ENCODE assay signal across 17 mouse cellular contexts in the genomic region with DNA sequence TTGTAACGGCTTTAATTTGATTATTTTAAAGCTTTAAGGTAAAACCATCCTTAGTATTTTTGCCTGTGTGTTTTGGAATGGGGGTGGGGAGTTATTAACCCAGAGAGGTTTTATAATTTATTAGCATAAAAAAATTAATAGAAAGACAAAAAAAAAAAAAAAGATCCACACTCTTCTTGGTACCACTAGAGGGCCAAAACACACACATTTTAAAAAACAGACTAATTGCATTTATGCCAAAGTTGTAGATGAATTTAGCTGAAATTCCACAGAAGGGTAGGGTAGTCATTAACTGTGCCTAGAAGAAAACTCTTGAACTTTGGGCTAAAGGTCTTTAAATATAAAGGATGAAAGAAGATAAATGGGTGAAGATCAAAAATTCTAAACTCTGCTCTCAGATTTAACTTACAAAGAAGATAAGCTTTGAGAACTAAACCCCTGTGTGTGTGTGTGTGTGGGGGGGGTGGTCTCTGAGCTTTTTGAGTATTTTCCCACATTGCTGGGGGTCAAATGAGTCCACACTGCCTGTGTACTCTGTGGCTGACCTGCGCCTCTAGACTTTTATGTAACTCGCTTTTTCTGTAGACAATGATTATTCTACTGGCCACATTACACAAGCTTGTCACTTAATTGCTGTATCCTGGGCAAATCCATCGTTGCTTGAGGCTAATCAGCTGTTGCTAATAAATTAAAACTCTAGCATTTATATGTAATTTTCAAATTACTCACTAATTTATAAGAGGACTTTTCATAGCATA. TPM values are rescaled to one million over a fixed set of nuclear protein-coding genes. Genes with fewer than 3 reads are reported as not detected.
A peak's percentile ranks its signal among the peaks of the same experiment; 100 is the strongest.
DNase-seq lines count a peak whose midpoint lies in the region; ATAC-seq and TF ChIP-seq lines count a peak whose summit lies in the region.
"Had no signal": no experiment of that assay in that cellular context is flagged by ENCODE, and none has a peak within 500 bp of the region (broad histone marks: within the 10 kb centered on the region; RNA-seq: fewer than 3 reads in every experiment).

No protein-coding gene starts in this region.

- no peak overlapping the region for H3K4me3 ChIP-seq in hindbrain, postnatal 0 days (ENCODE audit: low read length)
- no peak overlapping the region for H3K4me3 ChIP-seq in hindbrain, embryonic 14.5 days (replicated peaks; ENCODE audit: low read length)
- no peak overlapping the region for H3K4me3 ChIP-seq in left cerebral cortex, adult 2 months
- H3K4me3 ChIP-seq: embryonic facial prominence, embryonic 12.5 days; limb, embryonic 12.5 days had no signal

- intact Hi-C loops in left cerebral cortex, adult 2 months (cut with DNase I) = no loop called here
- intact Hi-C loops in left cerebral cortex, postnatal 10 days (cut with DNase I) = loop anchor here (10.0 kb wide), 1 partner anchor 479 kb away; no protein-coding TSS in a partner anchor

- H3K4me1 ChIP-seq in hindbrain, postnatal 0 days (ENCODE audit: insufficient read depth, low read length) = no peaks in the 10 kb centered on the region
- H3K4me1 ChIP-seq in hindbrain, embryonic 14.5 days (replicated peaks; ENCODE audit: control insufficient read depth, insufficient read depth, low read length) = no peaks in the 10 kb centered on the region
- H3K4me1 ChIP-seq: limb, embryonic 12.5 days had no signal

- peaks cover 22% of the 10 kb centered on the region; the same call in 1 of the 2 replicates for H3K36me3 ChIP-seq in hindbrain, postnatal 0 days (ENCODE audit: insufficient read depth, low read length)
- peaks cover 87% of the 10 kb centered on the region for H3K36me3 ChIP-seq in hindbrain, embryonic 14.5 days (replicated peaks; ENCODE audit: control insufficient read depth, insufficient read depth)

- in situ Hi-C loops in Patski (cut with MboI; ENCODE audit: low pct_unique_long_range_greater_than_20kb) = no loop called here

- peak; percentile 7 for DNase-seq in hindbrain, postnatal 0 days (ENCODE audit: low spot score)
- no peak for DNase-seq in hindbrain, embryonic 14.5 days (ENCODE audit: low spot score)
- DNase-seq in left cerebral cortex, adult 2 months (ENCODE audit: extremely low spot score in 1 of 2, low spot score in 2 of 2) = no peak
- DNase-seq in left cerebral cortex, postnatal 10 days (ENCODE audit: extremely low spot score in 1 of 2, low spot score in 2 of 2) = no peak
- DNase-seq in A20 (ENCODE audit: low read depth, low spot score) (peak; percentile 21), Patski (ENCODE audit: low read depth, low spot score) (no peak)
- DNase-seq: adrenal gland, postnatal 25 days; cerebellum, adult 8-10 months; heart, postnatal 36 days; right cerebral cortex, postnatal 25 days had no signal

- no peak overlapping the region for H3K9ac ChIP-seq in hindbrain, postnatal 0 days (replicated peaks; ENCODE audit: low read length)
- no peak overlapping the region for H3K9ac ChIP-seq in hindbrain, embryonic 14.5 days
- H3K9ac ChIP-seq: embryonic facial prominence, embryonic 12.5 days; limb, embryonic 12.5 days had no signal

- no peaks in the 10 kb centered on the region for H3K27me3 ChIP-seq in hindbrain, postnatal 0 days (ENCODE audit: insufficient read depth, low read length)
- no peaks in the 10 kb centered on the region for H3K27me3 ChIP-seq in hindbrain, embryonic 14.5 days (ENCODE audit: control insufficient read depth, insufficient read depth, low read length)
- H3K27me3 ChIP-seq in Patski = no peaks in the 10 kb centered on the region
- H3K27me3 ChIP-seq: embryonic facial prominence, embryonic 12.5 days; limb, embryonic 12.5 days had no signal

- no peaks in the 10 kb centered on the region for H3K9me3 ChIP-seq in hindbrain, postnatal 0 days (ENCODE audit: low read length)
- no peaks in the 10 kb centered on the region for H3K9me3 ChIP-seq in hindbrain, embryonic 14.5 days (ENCODE audit: control insufficient read depth, low read length)
- H3K9me3 ChIP-seq: embryonic facial prominence, embryonic 12.5 days; limb, embryonic 12.5 days had no signal

- H3K4me2 ChIP-seq in hindbrain, postnatal 0 days (ENCODE audit: low read depth, low read length) = no peak overlapping the region
- no peak overlapping the region for H3K4me2 ChIP-seq in hindbrain, embryonic 14.5 days (replicated peaks)
- H3K4me2 ChIP-seq: embryonic facial prominence, embryonic 12.5 days; heart, embryonic 11.5 days; limb, embryonic 12.5 days; midbrain, embryonic 11.5 days had no signal

- peak; percentile 40 for TF ChIP-seq CTCF in hindbrain, postnatal 0 days (IDR thresholded peaks at IDR 0.05; ENCODE audit: low read depth)
- TF ChIP-seq CTCF in left cerebral cortex, adult 2 months (IDR thresholded peaks at IDR 0.05) = peak; percentile 51
- TF ChIP-seq CTCF in Patski (IDR thresholded peaks at IDR 0.05) = peak; percentile 39

- POLR2A ChIA-PET in Patski (lab: Charles Lee) = interaction anchor here (0.7 kb wide), 1 partner anchor 611 kb away, joined by 3 read pairs; no protein-coding TSS in a partner anchor

- CTCF ChIA-PET in Patski (lab: Charles Lee) = interaction anchor here (0.8 to 1.5 kb wide), 4 partner anchors 9 to 48 kb away, joined by 3 to 4 read pairs (median 4); no protein-coding TSS in a partner anchor

- ATAC-seq in hindbrain, postnatal 0 days = no peak
- no peak for ATAC-seq in hindbrain, embryonic 14.5 days (ENCODE audit: low FRiP score)
- no peak for ATAC-seq in Patski
- no peak for ATAC-seq in granulocyte monocyte progenitor cell, adult 5-6 weeks (replicated peaks; ENCODE audit: poor library complexity, severe bottlenecking)
- ATAC-seq: CD4-positive, CD25-positive, alpha-beta regulatory T cell, adult 4 months had no signal

- no peak overlapping the region for H3K27ac ChIP-seq in hindbrain, postnatal 0 days
- no peak overlapping the region for H3K27ac ChIP-seq in hindbrain, embryonic 14.5 days
- H3K27ac ChIP-seq in left cerebral cortex, adult 2 months = no peak overlapping the region
- H3K27ac ChIP-seq: embryonic facial prominence, embryonic 12.5 days; limb, embryonic 12.5 days; macrophage had no signal

- WGBS in hindbrain, postnatal 0 days = 78% methylated on average over 4 of the region's 4 CpGs
- WGBS in hindbrain, embryonic 14.5 days = 86% methylated on average over 4 of the region's 4 CpGs

RNA-seq across cellular contexts. Expression of a gene that starts 47.2 kb away (rescaled TPM):
- 25.1 and 26.2 TPM in 2 replicates for total RNA-seq in hindbrain, postnatal 0 days (2014; rRNA removed)
- 11.7 TPM in 2 replicates for polyA plus RNA-seq in hindbrain, postnatal 0 days (2015; fragmentation: Nextera tagmentation; extraction: Ambion mirVana)
- 26.4 and 26.8 TPM in 2 replicates for polyA plus RNA-seq in hindbrain, embryonic 14.5 days (2014; fragmentation: Nextera tagmentation; extraction: Ambion mirVana)
- 10 to 100 TPM; 15.0 to 15.6 TPM for total RNA-seq in left cerebral cortex, adult 2 months (2021)
- 10 to 100 TPM; 17.2 TPM for total RNA-seq in left cerebral cortex, postnatal 10 days (2021)
- 10.5 TPM for polyA plus RNA-seq in Patski (2021)
- total RNA-seq in granulocyte monocyte progenitor cell, adult 5-6 weeks (2014; fragmentation: Nextera tagmentation) = 10.1 and 13.9 TPM in 2 replicates
- 24.0 and 24.5 TPM in 2 replicates for total RNA-seq in granulocyte monocyte progenitor cell, adult 5-6 weeks (2017)

Comparison
In these comparisons a context has a peak if more than half of its experiments do, and no peak if none do; other contexts are left out.
1. DNase-seq: peak in hindbrain, postnatal 0 days (single experiment) and A20 (single experiment); none in hindbrain, embryonic 14.5 days (single experiment), left cerebral cortex, adult 2 months (0 of 2), left cerebral cortex, postnatal 10 days (0 of 2) and Patski (single experiment).
2. Peak in every context shown above with its lines, with median percentiles within 50 percentile points of each other: CTCF ChIP-seq.